Mouse (Mus musculus) R1 (cell line): ENCODE results near the gene Zfp771.
A peak's percentile ranks its signal among the peaks of the same experiment; 100 is the strongest.

Experiments
- DNase-seq: peaks from one replicate; pipeline ENCODE4 v3.0.0-alpha.2; 2018; ENCODE audit warnings: low read depth, low spot score

The Zfp771 gene

DNA sequence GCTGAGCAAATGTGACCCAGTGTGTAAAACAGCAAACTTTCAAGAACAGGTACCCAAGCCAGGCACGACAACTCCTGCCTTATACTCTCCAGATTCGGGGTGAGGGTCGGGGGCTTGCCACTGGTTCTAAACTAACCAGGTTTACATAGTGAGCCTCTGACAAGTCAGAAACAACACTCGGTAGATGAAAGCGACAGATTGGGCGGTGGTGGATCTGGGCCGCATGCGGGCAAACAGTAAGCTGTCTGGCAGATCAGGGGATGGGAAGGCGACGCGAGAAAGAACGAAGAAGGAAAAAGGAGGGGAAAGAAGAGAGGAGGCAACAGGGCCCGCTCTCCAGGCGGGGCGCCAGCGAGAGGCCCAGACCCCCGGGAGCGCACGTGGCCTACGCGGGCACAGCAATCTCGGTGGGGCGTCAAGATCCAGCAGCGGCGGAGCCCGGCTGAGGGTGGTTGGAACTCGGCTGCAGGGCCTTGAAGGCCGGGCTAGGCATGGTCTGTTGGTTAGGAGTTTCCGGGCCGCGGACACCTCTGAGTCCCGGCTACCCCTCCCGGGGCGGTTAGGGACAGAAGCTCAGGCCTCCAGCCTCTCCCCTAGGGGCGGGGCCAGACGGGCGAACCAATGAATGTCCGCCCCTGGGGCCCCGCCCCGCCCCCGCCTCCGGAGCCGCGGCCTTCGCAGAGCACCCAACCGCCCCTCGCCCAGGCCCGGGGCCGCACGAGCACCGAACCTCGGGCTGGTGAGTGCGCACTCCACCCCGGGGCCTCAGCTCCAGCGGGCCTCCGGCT lies at the start of gene Zfp771:
Gene Zfp771, plus strand, starts transcription at position 405 of the 788 bp plus-strand sequence.
- DNase-seq: peak; percentile 95

DNA sequence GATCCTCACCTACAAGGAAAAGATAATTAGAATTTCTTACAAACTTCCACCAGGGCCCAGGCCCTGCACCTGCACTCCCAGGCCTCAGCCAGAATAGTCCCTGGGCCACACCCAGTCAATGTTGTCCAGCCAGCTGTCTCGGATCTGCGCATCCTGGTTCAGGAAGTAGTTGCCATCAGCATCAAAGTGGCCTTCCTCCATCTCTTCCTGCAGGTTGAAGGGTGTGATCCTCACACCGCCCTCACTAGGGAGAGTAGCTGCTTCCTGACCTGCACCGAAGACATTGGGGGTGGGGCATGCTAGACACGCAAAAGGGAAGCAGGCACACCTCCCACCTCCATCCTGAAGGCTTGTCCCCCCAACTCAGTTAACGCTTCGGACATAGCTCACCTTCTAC lies 49.4 kb upstream of the Zfp771 start:
- peak; percentile 90 for DNase-seq

DNA sequence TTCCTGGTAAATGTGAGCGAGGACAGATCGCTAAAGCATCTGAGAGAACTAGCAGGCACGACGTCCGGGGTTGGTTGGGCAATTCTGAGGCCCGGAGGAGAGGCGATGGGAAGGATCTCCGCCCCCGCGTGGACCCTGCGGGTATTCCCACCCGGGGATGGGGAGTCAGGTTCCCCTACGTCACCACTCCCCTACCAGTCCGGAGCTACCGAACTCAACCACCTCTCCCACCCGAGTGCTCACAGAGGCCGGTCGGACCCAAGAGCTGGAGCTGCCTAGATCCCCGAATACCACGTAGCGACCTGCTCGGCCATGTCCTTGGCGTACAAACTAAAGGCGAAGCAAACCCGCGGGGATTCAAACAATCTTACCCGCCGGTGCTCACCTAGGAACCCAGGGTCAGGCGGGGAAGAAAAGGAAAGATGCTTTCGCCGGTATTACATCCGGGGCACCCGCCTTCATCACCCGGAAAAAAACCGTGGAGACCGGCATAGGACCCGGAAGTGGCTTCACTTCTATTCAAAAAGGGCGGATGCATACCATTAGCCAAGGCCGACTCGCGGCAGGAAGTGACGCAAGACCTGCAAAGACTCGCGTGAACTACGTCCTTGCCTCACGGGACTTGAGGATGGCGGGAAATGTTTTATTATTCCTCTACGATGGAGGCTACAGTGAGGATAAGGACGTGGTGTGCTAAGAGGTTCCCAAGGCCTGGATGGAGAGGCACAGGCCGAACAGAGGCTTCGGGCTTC lies 48.4 kb upstream of the Zfp771 start, which contains the start of gene Cd2bp2:
Gene Cd2bp2, minus strand, starts transcription at position 507 of the 752 bp plus-strand sequence.
- DNase-seq: peak; percentile 100

DNA sequence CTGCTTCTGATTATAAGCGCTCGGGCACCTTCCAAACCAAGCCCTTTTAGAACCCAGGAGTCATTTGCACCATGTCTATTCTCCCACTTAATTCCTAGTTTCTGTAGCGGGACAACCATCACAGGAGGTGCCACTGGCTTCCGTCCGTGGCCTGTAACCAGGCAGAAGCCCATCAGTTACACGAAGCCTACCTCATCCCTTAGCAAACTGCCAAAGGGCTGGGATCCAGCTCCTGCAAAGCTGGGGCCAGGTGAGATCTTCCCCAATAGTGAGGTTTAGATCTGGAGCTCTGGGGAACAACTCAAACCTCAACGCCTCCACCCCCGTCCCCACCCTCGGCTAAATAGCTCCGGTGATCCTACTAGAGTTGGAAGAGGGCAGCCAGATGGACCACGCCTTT lies 47.6 kb upstream of the Zfp771 start:
- no peak for DNase-seq

DNA sequence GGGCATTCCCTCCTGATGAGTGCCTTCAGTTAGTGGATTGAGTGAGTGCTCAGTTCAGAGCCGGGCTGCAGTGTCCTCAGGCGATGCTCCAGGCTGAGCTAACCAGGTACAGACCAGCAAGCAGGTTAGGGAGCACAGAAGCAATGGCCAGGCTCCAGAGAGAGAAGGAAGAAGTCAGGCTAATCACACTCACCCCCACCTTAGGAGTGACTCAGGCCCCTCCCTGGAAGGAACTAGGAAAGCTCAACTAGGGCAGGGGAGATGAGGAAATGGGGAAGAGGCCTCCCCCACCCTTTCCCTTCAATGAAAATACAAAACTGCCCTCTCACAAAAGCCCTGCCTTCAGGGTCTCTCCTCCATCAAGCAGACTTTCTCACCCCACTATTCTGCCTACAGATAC lies 37.5 kb upstream of the Zfp771 start:
- DNase-seq: no peak

DNA sequence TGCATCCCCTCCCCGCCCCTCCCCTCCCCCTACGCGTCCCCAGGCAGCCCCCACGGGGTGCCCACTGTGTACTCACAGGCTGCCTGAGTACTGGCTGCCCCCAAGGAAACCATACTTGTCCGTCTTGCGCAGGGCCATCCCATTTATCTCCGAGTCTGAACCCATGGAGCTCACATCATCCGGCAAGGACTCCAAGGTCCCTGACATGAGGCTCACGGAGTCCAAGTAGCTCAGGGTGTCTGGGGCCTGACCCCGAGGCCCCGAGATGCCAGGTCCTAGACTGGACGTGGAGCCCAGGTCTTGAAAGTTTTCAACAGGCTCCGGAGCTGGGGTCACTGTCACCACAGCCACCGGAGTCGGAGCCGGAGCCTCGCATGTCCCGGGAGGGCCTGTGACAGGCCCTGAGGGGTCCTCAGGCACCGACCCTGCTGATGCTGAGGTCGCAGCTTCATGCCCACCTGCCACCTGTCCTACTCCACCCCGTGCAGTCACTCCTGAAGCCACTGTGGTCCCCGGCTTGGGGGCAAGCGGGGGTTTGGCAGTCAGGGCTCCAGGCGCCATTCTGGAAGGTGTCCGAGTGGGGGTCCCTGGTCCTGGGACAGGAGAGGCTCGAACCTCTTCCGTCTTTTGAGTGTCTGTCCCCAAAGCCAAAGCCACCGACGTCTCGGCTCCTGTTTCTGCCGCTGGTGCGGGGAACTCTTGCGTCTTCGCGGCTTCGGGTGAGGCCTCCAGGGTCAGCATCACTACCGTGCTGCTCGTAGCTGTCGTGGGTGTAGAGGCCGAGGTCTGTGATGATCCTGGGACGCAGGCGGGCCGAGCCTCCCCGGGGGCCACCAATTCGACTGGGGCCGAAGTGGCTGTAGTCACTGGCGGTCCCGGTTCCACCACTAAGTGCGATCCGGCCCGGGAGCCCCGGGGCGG lies 36.4 kb upstream of the Zfp771 start:
- no peak for DNase-seq

DNA sequence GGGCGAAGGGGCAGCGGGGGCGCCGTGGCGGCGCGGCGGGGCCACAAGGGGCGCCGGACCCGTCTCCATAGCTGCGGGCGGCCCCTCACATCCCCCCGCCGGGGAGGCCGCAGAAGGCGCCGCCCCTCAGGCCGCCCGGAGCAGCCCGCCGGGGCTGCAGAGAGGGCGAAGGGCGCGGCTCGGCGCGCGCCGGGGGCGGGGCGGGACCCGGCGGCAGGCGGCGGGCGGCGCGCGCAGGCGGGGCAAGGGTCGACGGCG lies 35.9 kb upstream of the Zfp771 start, which contains the start of gene Tbc1d10b:
Gene Tbc1d10b, minus strand, starts transcription at position 174 of the 258 bp plus-strand sequence.
- DNase-seq: no peak

DNA sequence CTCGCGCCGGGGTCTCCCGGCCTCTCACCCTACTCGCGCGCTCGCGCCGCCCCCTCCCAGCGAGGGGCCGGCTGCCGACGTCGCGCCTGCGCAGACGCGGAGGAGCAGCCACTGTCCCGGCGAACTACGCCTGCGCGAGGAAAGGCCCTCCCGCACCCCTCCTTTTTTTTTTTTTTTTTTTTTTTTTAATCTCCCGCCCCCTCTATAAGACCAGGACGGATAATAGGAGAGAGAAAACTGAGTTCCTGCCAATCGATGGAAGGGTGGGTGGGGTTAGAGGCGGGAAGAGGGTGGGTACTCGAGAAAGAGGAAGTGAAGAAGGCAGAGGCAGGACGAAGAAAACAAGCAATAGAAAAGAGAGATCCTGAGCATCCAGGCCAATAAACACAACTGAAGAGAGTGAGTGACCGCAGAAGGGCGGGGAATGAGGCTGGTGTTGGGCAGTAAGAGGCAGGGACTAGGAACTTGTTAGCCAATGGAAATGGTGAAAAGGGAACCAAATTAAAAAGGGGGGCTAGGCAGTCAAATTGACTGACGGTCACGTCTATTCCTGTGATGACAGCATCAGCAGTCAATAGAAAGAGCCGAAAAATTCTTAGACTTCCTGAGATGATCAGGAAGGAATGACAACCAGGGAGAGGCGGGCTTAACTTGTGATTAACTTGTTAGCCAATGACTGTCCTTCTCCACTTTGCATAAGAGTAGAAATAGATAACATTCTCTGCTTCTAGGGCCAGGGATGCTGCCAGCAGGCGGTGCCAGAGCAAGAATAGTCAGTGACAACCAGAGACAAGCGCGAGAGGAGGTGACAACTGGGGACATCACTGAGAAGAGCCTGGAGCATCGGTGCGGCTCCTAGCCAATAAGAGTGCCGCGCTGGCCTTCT lies 35.3 kb upstream of the Zfp771 start, which contains the start of gene Mylpf:
Gene Mylpf, plus strand, starts transcription at position 338 of the 886 bp plus-strand sequence.
- DNase-seq: peak; percentile 100

DNA sequence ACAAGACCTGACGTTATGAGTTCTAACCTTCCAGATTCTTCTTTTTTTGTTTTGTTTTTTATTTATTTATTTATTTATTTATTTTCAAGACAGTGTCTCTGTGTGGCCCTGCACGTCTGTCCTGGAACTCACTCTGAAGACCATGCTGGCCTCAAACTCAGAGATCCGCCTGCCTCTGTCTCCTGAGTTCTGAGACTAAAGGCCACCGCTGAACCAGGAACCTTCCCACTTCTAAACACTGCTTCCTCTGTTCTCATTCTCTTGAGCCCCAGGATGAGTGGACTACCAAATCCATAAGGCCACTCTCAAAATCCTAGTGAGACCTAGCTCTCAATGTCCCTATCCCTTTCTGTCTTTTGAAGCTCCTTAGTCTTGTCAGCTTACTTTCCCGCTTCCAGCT lies 34.2 kb upstream of the Zfp771 start:
- no peak for DNase-seq

DNA sequence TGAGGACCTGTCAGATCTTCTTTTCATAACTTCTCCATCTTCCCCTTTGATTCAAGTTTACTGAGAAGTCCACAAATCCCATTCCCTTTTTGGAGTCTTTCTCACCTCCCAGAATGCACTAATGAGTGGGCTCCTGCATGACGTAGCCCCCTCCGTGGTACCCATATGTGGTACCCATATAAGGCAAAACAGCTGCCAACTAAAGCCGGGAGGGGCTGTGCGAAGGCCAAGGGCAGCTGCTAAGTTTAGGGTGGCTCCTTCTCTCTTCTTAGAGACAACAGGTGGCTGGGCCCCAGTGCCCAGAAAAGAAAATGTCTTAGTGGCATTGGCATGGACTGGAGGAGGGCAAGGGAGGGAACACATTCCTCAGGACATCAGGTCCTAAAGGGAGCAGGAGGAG lies 33.8 kb upstream of the Zfp771 start:
- no peak for DNase-seq

DNA sequence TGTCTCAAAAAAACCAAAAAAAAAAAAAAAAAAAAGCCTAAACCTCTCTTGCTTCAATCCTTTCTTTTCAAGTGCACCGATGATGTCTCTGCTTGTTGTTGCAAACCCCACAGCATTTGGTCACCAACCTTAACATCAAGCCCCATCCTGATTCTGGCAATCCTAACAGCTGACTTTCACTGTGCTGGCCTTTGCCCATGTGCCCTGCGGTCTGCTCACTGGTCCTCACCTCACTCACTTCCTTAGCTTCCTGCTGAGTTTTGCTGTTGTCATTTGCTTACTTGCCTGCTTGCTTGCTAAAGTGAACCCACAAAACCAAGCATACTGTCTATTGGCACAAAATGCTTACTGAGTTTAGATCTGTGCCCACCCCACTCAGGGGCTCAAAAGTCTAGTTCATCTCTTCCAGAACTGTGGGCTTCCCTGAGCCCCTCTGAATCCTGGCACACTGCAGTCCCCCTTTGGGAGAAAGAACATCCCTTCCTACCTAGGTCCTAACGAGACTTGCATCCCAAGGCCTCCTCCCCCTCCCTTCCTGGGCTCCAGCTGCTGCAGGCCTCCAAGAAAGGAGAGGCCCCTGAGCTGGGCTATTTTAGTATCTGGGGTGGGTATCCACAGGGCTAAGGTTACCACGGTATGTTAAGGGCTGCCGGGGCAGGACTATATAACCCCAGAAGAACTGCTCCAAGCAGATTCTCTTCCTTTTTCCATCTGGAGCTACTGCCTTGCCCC lies 32.9 kb upstream of the Zfp771 start:
- no peak for DNase-seq

DNA sequence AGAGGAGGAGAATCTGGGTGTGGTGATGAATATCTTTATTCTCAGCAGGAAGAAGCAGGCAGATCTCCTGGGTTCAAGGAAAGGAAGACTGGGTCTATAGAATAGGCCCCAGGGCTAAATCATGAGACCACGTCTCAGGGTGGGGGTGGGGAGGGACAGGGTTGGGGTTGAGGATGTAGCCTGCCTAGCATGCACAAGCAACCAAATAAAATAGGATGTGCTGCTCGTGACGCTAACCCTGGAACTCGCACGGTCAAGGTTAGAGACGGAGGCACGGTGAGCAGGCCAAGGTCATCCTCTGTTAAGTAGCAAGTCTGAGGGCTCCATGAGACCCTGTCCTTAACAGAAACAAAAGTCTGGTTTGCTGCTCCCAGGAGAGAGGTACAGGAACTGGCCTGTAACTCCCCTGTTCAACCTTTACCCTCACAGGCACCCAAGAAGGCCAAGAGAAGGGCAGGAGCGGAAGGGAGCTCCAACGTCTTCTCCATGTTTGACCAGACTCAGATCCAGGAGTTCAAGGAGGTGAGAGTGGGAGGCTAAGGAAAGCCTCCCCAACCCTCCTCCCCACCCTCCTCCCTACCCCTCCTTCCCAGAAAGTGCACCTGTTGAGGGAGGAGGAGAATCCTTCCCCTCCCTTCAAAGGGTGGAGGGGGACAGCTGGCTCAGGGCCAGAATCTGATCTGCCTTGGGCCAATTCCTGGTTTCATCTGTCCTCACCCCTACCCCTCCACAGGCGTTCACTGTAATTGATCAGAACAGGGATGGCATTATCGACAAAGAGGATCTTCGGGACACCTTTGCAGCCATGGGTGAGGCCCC lies 31.4 kb upstream of the Zfp771 start:
- peak; percentile 98 for DNase-seq

DNA sequence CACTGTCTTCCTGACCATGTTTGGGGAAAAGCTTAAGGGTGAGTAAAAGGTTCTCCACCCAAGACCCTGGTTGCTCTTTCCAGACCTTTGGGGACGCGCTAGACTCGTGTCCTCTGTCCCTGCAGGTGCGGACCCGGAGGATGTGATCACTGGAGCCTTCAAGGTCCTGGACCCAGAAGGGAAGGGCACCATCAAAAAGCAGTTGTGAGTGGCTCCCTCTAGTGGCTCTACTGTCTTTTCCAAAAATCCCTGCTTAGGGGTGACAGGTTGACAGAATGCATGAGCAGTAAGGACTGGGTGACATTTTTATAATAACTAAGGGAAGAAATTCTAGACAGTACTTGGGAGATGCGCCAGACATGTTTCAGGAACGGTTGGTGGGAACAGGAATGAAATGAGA lies 30.6 kb upstream of the Zfp771 start:
- DNase-seq: peak; percentile 89

DNA sequence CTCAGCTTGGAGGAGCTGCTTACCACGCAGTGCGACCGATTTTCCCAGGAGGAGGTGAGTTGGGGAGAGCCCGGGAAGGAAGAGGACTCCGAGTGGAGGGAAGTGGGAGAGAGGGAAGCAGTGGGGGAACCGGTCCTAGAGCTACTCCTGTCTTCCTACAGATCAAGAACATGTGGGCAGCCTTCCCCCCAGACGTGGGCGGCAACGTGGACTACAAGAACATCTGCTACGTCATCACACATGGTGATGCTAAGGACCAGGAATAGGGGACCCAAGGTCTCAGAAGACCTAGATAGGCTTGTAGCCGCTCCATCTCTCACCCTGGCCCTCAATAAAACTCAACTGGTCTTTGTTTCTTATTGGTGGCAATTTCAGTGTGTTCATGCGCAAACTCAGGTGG lies 30.1 kb upstream of the Zfp771 start:
- DNase-seq: peak; percentile 79

DNA sequence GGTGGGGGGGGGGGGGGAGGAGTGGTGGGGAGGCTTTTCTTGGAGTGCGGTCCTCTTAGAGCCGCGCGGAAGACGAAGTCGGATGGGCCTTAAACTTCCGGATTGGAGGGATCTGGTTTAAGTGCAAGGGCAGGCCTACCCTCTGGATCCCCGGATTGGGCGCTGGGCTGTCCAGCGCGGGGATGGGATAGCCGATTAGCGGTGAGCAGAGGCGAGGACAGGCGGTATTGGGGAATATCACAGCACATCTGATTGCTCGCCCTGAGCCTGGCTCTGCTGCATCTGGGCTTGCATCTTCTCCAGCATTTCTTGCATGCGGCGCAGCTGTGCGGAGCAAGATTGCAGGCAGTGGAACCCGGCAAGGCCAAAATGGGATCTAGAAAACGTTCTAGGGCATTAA lies 29.6 kb upstream of the Zfp771 start:
- DNase-seq: no peak

DNA sequence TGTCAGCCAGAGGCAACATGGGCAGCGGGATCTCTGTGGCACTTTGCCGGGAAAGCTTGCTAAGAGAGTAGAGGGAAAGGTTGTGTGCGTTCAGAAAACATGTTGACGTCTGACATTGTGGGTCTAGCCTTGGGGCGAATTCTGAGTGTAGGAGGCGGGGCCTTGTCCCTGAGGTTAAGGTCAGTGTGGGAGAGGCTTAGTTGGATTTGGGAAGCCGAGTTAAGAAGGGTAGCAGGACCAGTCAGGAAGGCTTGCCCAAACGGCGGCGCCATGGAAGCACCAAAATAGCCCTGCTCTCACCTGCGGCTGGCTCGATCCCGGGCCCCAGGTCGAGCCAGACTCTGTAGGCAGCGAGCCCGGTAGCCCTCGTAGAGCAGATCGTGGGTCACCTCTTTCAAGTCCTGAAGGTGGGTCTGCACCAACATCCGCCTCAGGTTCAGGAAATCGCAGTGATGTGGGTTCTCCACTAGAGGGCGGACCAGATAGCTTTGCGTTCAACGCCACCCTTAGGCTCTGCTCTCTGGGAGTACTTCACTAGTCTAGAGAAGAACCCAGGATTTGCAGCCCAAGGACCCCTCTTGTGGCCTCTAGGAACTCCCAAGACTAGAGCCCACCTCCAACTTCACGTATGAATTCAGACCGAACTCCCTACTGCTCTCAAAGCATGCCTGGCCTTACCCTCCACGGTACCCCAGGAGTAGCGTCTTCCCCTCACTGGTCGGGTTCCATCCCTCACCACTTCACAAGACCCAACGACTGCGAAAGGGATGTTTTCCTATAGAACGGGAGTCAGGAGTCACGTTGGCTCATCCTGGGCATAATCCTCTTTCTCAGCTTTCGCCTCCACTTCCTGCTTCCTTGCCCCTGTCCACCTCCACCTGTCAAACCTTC lies 28.8 kb upstream of the Zfp771 start:
- peak; percentile 94 for DNase-seq

DNA sequence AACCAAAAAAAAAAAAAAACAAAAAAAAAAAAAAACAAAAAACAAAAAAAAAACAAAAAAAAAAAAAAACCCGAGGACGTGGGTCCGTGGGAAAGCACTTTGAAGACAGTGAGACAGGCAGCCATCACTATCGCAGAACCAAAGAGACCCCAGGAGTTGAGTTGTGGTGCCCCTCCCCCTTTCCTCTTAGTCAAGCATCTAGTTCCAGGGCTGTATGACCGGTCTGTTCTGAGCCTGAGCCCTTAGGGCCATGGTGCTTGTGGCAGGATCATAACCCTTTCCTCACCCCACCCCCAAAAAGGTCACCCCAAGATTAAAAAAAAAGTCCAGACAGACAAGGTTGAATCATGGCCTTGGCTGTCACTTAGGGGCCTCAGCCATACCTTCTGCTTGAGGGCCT lies 27.8 kb upstream of the Zfp771 start:
- DNase-seq: peak; percentile 75

DNA sequence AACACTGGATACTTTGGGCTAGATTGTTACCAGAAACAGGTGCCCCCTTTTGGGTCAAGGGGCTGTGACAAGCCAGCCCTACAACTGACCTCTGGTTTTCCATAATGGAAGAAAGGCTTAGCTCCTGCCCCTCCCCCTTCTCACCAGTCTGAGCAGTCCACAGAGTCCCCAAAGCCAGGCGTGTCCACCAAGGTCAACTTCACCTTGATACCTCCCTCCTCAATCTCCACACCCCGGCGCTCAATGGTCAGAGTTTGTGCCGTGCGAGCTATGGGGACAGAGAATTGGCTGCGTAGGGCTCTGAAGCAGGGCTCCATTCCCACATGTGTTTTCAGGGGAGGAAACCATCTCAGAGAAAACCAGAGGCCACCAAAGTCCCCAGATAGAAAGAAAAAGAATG lies 26.6 kb upstream of the Zfp771 start:
- peak; percentile 76 for DNase-seq
